Mouse (Mus musculus) megakaryocyte, embryonic 14.5 days (primary cell): Measurements from ENCODE around the gene Fgfr2.

Source experiments
- FLI1 ChIP-seq: IDR thresholded peaks from 2 replicates; pipeline ENCODE4 v1.6.1; 2012; ENCODE audit warnings: low read length, inconsistent platforms, mixed read lengths
- GATA1 ChIP-seq: IDR thresholded peaks from 3 replicates; pipeline ENCODE4 v1.6.1; 2012; ENCODE audit warnings: mixed read lengths, low read length, inconsistent platforms, borderline replicate concordance

DNA sequence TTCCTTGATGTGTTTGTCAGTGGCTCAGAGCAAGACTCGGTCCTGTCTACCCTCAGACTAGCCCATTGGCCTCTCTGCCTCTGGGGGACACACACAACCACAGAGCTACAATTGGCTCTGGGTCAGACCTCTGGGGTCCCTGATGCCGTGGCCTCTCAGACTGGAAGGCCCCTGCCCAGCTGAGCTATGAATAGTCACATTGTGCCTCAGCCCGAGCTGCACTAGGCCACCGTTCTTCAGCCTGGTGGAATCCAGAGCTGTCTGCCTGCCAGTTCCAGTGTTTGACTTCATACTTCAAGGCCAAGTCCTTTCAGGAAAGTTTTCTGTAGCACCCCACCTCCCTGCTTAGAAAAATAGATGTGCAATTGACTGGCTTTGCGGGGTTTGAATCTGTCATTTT is 434.4 kb downstream of the Fgfr2 start:
- TF ChIP-seq GATA1 = no peak
- TF ChIP-seq FLI1 = no peak
